Mouse (Mus musculus) urinary bladder, adult 2 months (tissue): ENCODE data around the gene Olfr849. TPM values are rescaled to one million over a fixed set of nuclear protein-coding genes. Genes with fewer than 3 reads are reported as not detected.

Experiments
- DNase-seq: peaks from one replicate; pipeline ENCODE4 v3.0.0; 2022; ENCODE audit warnings: low spot score
- polyA plus RNA-seq: library from polyadenylated mRNA; depleted of rRNA; stranded (reverse); fragments of >200 nt; gene quantifications from 2 replicates; pipeline ENCODE4 v1.2.3, GENCODE M21; 2012; rRNA removed

Gene Olfr849
- polyA plus RNA-seq = not detected in 2 replicates

DNA sequence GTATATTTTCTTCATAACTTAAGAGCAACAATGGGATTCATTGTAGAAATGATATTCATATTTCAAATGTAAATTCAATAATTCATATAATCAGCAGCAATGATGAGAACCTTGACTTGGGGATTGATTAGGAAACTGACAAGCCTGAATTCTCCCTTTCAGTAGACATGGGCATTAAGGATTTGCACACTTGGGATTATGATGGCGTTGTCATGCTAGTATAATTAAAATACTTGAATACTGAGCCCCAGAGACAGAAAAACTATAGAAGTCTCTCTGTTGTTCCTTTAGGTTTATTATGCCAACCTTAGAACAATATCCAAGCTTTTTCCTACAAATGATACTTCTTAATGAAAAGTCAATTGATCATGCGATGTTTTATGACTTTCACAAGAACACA lies at the start of gene Olfr849:
TSS of gene Olfr849 (plus strand) at position 301 of the 400 bp plus-strand sequence.
- no peak for DNase-seq

- no peak for DNase-seq
Measured at GRCm38 (mm10) chr9:19478148-19478547, 38.1 kb downstream of the Olfr849 start, which contains the start of gene Olfr850. TSS of gene Olfr850 (minus strand) at chr9:19478248.

DNA sequence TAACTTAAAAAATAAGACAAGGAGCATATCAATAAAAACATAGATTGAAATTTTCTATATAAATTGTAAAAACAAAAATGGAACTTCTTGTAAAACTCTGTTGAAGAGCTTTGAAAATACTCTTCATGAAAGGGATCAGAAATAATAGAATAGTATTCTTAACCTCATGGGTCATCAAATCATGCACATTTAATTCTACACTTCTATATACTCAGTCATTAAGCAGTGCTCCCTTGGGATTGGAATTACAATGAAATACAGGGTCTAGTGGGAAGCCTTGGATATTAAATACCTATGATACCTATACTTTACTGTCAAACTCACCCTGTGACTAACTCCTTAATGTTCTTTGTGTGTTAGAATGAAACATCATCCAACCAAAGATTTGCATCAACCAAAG lies 52.9 kb downstream of the Olfr849 start, which contains the start of gene Olfr851:
TSS of gene Olfr851 (plus strand) at position 301 of the 400 bp plus-strand sequence.
- DNase-seq = no peak

Other genes with a start within 250 kb of the Olfr849 start
- gene Olfr843, start 188.3 kb upstream of the Olfr849 start, polyA plus RNA-seq = not detected in 2 replicates
- gene Olfr844, start 123.9 kb upstream of the Olfr849 start, polyA plus RNA-seq = not detected in 2 replicates
- not detected in 2 replicates for gene Olfr845, start 103.8 kb upstream of the Olfr849 start, polyA plus RNA-seq
- gene Olfr846, start 76.3 kb upstream of the Olfr849 start, polyA plus RNA-seq = not detected in 2 replicates
- not detected in 2 replicates for gene Olfr847, start 61.6 kb upstream of the Olfr849 start, polyA plus RNA-seq
- gene Olfr850, start 38.0 kb downstream of the Olfr849 start, polyA plus RNA-seq = not detected in 2 replicates
- gene Olfr851, start 53.0 kb downstream of the Olfr849 start, polyA plus RNA-seq = not detected in 2 replicates
- not detected in 2 replicates for gene Olfr853, start 100.8 kb downstream of the Olfr849 start, polyA plus RNA-seq
- not detected in 2 replicates for gene Olfr854, start 127.1 kb downstream of the Olfr849 start, polyA plus RNA-seq
- not detected in 2 replicates for gene Olfr855, start 142.4 kb downstream of the Olfr849 start, polyA plus RNA-seq
- 20.5 and 21.4 TPM in 2 replicates for gene Zfp317, start 181.8 kb downstream of the Olfr849 start, polyA plus RNA-seq